Mouse (Mus musculus) Muller cell, postnatal 12 days (primary cell): ENCODE data around the gene Clk4.

Experiments used
- DNase-seq: peaks from one replicate; pipeline ENCODE4 v3.0.0-alpha.2; 2015; ENCODE audit errors: inconsistent ontology term

The Clk4 gene

GRCm38 (mm10) chr11:51261680-51262219 lies at the start of gene Clk4:
Gene Clk4 (plus strand): TSS chr11:51261730.
- DNase-seq = no peak

GRCm38 (mm10) chr11:51214021-51214420 lies 47.5 kb upstream of the Clk4 start:
- DNase-seq = no peak

- no peak for DNase-seq
Measured at GRCm38 (mm10) chr11:51219396-51219980, 42.0 kb upstream of the Clk4 start.

- no peak for DNase-seq
Measured at GRCm38 (mm10) chr11:51220308-51220707, 41.2 kb upstream of the Clk4 start, which contains the start of gene Gm12569. Gene Gm12569 (plus strand): TSS chr11:51220473.

GRCm38 (mm10) chr11:51227104-51227503 lies 34.4 kb upstream of the Clk4 start:
- DNase-seq = peak; percentile 7

GRCm38 (mm10) chr11:51234626-51235025 lies 26.9 kb upstream of the Clk4 start:
- no peak for DNase-seq

GRCm38 (mm10) chr11:51242897-51243296 lies 18.6 kb upstream of the Clk4 start:
- DNase-seq = no peak

GRCm38 (mm10) chr11:51257006-51257405 lies 4.5 kb upstream of the Clk4 start:
- no peak for DNase-seq

- peak; percentile 98 for DNase-seq
Measured at GRCm38 (mm10) chr11:51262342-51263285, 1.1 kb downstream of the Clk4 start, which contains the start of gene BC049762. Gene BC049762 (minus strand): TSS chr11:51263046.

- peak; percentile 73 for DNase-seq
Measured at GRCm38 (mm10) chr11:51263286-51263831, 1.8 kb downstream of the Clk4 start.

- DNase-seq = peak; percentile 82
Measured at GRCm38 (mm10) chr11:51264352-51264751, 2.8 kb downstream of the Clk4 start.

- DNase-seq = peak; percentile 27
Measured at GRCm38 (mm10) chr11:51265326-51265725, 3.8 kb downstream of the Clk4 start.

GRCm38 (mm10) chr11:51274418-51274817 lies 12.9 kb downstream of the Clk4 start:
- no peak for DNase-seq

GRCm38 (mm10) chr11:51289564-51290041 lies 28.1 kb downstream of the Clk4 start, which contains the start of gene Col23a1:
Gene Col23a1 (plus strand): TSS chr11:51289920.
- peak; percentile 90 for DNase-seq

- DNase-seq = peak; percentile 64
Measured at GRCm38 (mm10) chr11:51290066-51290955, 28.8 kb downstream of the Clk4 start.

GRCm38 (mm10) chr11:51293956-51294530 lies 32.5 kb downstream of the Clk4 start:
- peak; percentile 21 for DNase-seq

- DNase-seq = peak; percentile 42
Measured at GRCm38 (mm10) chr11:51295742-51296141, 34.2 kb downstream of the Clk4 start.

- DNase-seq = no peak
Measured at GRCm38 (mm10) chr11:51298691-51299090, 37.2 kb downstream of the Clk4 start.

- DNase-seq = no peak
Measured at GRCm38 (mm10) chr11:51302396-51302795, 40.9 kb downstream of the Clk4 start.

GRCm38 (mm10) chr11:51303981-51304553 lies 42.5 kb downstream of the Clk4 start:
- no peak for DNase-seq
